Mouse (Mus musculus): ENCODE data around the gene C2cd4c.

Gene C2cd4c

GRCm38 (mm10) chr10:79578276-79578675 lies 35.5 kb downstream of the C2cd4c start:
- DNase-seq = no peak

GRCm38 (mm10) chr10:79577376-79577775 lies 36.4 kb downstream of the C2cd4c start:
- no peak for DNase-seq

- no peak for DNase-seq
Measured at GRCm38 (mm10) chr10:79575754-79576153, 38.1 kb downstream of the C2cd4c start.

GRCm38 (mm10) chr10:79574796-79575195 lies 39.0 kb downstream of the C2cd4c start:
- DNase-seq = no peak

- no peak for DNase-seq
Measured at GRCm38 (mm10) chr10:79574350-79574749, 39.5 kb downstream of the C2cd4c start.

GRCm38 (mm10) chr10:79573611-79574010 lies 40.2 kb downstream of the C2cd4c start:
- no peak for DNase-seq

- DNase-seq = no peak
Measured at GRCm38 (mm10) chr10:79571314-79571713, 42.5 kb downstream of the C2cd4c start.

- DNase-seq = no peak
Measured at GRCm38 (mm10) chr10:79569921-79570320, 43.9 kb downstream of the C2cd4c start.

GRCm38 (mm10) chr10:79559716-79560115 lies 54.1 kb downstream of the C2cd4c start:
- no peak for DNase-seq

GRCm38 (mm10) chr10:79557496-79557895 lies 56.3 kb downstream of the C2cd4c start:
- no peak for DNase-seq

GRCm38 (mm10) chr10:79556951-79557350 lies 56.9 kb downstream of the C2cd4c start:
- DNase-seq = no peak

Data from cerebellum, adult 11 months (tissue).